Mouse (Mus musculus) lung, adult 18-20 months (tissue): ENCODE measurements around the gene Prune2.

ENCODE experiments used
- DNase-seq, 2 experiments: peaks; one replicate each; pipeline ENCODE4 v3.0.0; 2022; ENCODE audit warnings: mixed read lengths in 2 of 2

Gene Prune2

GRCm38 (mm10) chr19:17006220-17006907 lies 50.4 kb downstream of the Prune2 start:
- no peak for DNase-seq

GRCm38 (mm10) chr19:17011261-17011995 lies 55.5 kb downstream of the Prune2 start:
- DNase-seq: peak; percentile 87 to 91

- DNase-seq: no peak
Measured at GRCm38 (mm10) chr19:17013085-17013484, 57.2 kb downstream of the Prune2 start.

GRCm38 (mm10) chr19:17014337-17015124 lies 58.6 kb downstream of the Prune2 start:
- DNase-seq: no peak

DNA sequence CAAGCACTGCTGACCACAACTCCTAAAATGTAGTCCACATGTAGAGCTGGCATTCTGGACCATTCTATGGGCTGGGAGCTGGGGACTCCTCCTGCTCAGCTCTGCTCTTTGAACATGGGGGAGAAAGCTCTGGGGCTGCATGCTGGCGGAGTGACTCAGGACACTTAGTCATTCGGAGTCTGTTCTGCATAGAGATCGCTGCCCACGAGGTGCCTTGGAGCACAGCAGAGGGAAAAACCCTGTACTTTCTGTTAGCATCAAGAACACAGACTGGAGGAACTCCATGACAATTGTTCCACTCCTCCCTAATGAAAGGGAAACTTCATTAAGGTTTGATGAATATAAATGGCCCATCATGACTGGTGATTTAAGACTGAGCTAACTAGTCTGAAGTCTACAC lies 68.8 kb downstream of the Prune2 start:
- no peak for DNase-seq

DNA sequence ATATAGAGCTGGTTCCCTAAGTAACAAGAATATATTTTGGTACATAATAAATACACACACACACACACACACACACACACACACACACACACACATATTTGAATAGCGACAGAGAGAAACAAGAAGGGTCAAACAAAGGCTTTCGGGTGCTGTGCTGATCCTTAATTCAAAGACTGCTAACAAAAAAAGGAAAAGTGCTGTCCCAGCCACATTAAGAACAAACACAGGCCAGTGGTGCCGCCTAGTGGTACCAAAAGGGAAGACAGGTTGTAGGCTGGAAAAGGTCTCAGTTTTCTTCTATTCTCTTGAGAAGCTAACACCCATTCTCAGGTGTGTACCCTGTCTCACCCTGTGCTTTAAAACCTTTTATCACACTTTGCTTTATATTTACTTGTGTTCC lies 74.4 kb downstream of the Prune2 start:
- DNase-seq: peak; percentile 20 to 35

DNA sequence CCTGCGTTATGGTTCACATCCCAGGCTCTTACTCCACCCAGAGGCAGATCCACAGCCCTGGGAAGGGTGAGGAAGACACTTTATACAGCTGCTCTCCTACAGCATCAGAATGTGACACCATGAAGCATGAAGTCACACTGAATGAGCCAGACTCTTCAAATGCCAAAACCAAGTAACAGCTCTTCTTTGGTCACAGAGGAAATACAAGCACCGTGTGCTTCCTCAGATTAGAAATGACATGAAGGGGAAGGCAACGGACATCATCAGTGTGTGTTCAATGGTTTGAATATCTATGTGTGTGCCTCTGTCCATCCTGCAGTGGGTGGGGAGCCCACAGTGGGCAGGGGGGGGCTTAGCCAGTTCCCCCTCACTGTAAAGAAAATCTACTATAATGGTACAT lies 76.4 kb downstream of the Prune2 start:
- no peak for DNase-seq

- DNase-seq: no peak
Measured at GRCm38 (mm10) chr19:17046961-17047360, 91.0 kb downstream of the Prune2 start.

DNA sequence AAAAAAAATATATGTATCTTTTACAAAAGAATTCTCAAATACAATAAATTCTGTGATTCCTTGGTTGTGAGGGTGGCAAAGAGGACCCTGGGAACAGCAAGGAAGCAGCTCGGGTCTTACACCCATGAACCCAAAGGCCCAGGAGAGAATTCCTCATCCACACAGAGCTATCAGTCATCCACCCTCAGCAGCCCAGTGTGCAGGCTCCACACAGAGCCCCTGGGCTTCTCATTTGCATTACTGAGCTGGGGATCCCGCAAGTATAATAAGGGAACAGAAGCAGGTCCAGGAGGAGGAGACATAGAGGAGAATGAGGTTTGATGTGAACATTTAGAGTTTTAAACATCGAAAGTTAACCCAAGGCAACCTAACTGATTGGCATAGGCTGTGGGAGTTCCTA lies 100.0 kb downstream of the Prune2 start:
- no peak for DNase-seq

DNA sequence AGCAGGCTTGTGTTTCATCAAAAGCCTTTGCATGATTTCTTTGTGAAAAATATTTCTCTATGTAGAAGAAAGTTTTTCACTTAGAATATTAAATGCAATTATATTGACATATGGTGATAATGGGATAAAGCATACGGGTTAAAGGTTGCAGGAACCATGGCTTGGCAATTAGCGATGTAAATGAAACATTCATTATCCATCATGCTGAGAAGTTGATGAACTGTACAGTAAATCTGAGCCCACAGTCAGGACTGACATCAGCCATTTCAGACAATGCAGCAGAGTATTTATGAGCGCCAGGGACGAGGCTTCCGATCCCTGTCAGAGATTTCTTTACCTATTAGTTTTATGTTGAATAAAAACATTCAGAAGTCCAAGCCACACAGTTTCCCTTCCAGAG lies 104.2 kb downstream of the Prune2 start:
- DNase-seq: no peak

DNA sequence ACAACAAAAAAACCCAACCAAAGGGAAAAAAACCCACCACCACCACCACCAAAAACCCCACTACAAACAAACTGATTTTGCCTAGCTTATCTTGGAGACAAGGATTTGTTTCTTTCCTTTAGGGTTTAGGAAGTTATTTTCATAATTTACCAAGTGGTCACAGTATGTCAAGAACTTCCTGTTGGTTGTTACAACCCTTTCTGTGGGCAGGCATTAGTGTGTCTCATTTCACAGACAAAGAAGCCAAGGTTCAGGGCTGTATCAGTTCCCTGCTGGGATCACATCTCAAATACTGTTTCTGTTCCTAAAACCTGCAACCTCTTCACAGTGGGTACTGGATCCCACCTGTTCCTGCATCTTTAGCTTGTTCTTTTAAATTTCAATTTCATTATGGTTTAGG lies 108.5 kb downstream of the Prune2 start:
- DNase-seq: no peak

DNA sequence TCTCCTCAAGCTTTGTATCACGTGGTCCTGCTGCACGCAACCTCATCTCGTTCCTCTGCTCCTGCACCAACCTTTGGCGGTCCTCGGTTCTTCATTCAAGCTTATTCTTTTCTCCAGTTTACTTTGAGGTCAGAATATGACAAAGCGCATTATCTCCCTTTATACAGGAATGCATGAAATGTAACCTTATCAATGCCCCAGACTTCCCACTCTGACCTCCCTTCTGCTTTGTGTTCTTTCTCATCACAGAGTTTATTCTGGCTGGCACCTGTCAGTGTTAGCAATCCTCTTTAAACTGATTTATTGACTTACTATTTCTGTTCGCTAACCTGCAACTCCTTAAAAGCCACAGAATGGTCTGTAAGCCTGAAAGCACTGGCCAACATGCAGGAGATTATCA lies 113.1 kb downstream of the Prune2 start:
- no peak for DNase-seq

DNA sequence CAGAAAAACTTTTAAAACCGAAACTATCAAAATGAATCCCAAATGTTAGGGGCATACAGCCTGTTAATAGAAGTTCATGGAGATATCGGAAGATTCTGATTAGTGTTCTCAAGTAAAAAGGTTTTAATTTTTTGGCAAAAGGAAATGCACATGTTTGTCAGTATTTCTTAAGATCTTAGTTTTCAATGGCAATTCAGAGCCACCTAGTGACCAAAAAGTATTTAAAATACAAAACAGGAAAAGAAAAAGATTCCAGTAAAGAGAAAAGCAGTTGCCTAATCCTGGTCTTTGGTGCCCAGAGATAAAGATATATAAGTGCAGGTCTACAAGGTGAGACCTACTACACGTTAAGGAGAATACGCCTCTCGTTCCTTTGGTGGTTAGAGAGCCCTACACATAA lies 115.3 kb downstream of the Prune2 start:
- no peak for DNase-seq

GRCm38 (mm10) chr19:17072245-17072644 lies 116.3 kb downstream of the Prune2 start:
- no peak for DNase-seq

DNA sequence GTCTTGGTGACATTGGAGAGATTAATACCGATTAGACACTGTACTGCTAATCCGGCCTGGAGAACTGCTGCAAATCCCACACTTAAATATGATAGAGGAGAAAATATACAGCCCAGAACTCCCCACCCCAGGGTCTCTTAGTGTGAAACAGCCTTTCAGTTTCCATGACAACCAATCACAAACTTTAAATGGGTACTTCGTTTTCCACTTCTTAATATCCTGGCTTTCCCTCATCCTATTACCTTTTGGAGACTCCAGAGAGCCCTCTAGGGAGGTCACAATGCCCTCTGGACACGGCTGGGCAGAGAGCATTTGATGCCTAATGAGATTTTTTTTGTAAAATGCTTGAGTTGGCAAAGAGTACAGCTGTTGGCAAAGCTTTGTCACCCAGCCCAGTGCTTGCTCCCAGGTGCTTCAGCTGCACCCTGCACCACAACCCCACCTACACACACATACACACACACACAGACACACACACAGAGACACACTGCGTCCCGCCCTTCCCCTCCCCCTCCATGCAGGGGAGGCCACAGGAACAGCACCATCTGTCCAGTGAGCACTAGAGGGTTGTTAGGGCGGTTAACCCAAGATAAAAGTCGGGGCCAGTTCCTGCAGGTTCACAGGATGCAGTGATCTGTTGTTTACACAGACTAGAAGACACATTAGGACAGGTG lies 122.9 kb downstream of the Prune2 start:
- DNase-seq: no peak

DNA sequence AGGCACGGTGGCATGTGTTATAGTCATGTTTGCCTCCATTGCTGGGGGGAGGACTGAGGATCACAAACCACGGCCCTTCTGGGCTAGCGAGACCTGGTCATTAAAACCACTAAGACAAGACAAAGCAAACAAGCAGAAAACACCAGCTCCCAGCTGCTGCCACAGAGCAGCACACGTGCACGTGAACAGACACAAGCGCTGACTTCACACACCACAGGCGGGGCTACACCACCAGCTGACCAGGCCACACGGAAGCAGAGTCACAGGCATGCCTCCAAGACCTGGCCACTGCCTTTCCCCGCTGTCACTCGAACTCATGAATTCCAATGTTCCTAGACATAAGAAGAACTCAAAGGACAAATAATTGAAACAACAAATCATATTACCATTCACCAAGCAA lies 125.5 kb downstream of the Prune2 start:
- DNase-seq: no peak

DNA sequence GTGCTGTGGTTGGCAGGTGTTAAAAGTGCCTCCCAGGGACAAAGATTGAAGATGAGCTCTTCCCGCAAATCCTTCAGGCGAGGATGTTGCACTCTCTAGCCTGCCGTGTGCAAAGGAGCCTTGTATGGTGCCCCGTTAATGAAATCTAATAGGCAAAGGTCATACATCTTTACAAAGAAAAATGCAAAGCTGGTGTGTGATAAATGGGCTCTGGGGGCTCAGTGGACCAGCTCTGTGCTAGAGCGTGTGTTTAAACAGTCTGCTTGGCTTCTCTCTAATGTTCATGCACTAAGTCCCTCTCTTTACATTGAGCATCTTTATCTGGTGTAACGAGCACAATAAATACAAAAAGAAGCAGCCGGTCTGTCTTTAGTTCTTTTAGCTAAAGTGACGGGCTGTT lies 138.1 kb downstream of the Prune2 start:
- no peak for DNase-seq

DNA sequence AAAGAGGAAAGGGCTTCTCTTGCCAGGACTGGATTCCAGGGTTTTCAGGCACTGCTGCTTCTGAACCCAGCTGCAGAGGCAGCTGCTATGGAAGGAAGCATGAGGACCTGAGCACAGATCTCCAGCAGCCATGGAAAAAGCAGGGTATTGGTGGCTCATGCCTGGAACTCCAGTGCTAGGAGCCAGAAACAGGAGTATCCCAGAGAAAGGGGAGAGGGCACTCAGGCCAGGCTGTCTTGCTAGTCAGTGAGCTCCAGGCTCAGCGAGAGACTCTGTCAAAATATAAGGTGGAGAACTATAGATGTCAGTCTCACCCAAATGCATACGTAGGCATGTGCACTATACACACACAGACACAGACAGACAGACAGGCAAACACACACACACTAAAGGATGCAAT lies 140.4 kb downstream of the Prune2 start:
- no peak for DNase-seq

- no peak for DNase-seq
Measured at GRCm38 (mm10) chr19:17097210-17097609, 141.3 kb downstream of the Prune2 start.

DNA sequence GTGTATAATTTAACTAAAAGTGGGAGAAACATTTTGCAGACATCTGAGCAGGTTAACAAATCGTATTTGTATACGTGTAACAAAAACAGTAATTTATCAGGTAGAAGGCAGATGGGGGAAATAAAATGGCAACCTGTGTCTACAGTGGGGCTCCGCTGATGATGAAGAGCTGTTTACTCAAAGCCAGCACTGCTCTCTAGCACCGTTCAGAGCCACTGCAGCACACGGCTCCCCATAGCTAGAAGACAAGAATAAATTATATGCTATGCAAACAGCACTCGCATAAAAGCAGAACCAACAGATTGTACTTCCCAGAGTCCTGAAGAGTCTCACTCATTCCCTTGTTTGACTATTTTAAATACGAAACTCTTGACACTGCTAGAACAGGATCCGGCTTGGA lies 152.9 kb downstream of the Prune2 start:
- no peak for DNase-seq

DNA sequence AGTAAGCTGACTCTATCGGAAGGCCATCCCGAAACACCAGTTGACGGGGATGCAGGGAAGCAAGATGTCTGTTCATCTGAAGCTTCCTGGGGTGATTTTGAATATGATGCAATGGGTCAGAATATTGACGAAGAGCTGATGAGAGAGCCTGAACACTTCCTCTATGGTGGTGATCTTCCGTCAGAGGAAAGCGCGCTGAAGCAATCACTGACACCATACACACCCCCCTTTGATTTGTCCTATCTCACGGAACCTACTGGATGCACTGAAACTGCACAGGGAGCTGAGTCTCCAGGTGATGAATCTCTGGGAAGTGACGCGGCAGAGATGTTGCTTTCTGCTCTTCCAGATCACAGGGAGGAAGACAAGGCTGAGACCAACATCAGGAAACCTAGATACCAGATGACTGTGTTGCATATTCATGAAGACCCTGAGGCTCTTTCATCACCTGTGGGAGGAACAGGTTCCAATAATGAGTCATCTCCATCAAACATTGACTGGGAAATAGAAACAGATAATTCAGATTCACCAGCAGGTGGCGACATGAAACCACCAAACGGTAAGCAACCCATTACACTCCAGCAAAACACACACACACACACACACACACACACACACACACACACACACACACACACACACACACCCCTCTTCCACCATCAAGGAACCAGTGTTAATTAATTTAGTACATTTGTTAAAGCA lies 168.3 kb downstream of the Prune2 start:
- peak in 1 of 2 experiments; percentile 22 for DNase-seq

DNA sequence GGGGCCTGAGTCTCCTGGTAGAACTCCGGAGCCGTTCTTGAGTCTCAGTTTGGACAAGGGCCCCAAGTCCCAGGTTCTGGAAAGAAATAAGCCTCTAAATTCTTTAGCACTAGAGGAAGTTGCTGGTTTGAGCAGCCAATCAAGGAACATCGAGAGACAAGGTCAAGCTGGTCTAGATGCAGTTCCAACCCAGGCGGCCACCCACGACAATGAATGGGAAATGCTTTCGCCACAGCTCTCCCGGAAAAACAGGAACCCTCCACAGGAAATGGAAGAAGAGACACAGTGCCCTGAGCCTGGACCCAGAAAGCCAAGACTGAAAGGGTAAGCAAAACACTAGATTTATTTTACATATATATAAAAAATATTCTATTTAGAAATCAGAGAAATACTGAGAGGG lies 169.5 kb downstream of the Prune2 start:
- DNase-seq: peak; percentile 8 to 14

DNA sequence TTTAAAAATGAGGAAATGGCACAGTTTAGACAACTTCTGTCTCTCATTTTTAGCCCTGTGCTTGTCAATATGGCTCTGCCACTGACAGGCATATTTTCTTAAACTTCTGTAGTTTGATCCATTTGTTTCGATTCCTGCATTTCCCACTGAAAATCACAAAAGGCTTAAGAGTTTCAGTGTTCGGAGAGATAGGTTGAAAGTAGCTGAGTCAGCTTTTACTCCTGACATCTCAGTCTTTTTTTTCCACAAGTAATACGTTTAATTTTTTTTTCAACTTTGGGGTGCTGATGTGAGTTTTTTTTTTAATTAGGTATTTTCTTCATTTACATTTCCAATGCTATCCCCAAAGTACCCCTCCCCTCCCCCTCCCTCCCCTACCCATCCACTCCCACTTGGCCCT lies 174.6 kb downstream of the Prune2 start:
- no peak for DNase-seq
